Mouse (Mus musculus) left cerebral cortex, postnatal 10 days (tissue): ENCODE measurements around the gene Snd1. TPM values are rescaled to one million over a fixed set of nuclear protein-coding genes. Genes with fewer than 3 reads are reported as not detected.

Experiments used
- DNase-seq, 2 experiments: peaks; one replicate each; pipeline ENCODE4 v3.0.0; 2021 to 2022; ENCODE audit warnings: low spot score in 2 of 2, mixed read lengths in 1 of 2; ENCODE audit errors: extremely low spot score in 1 of 2
- intact Hi-C: fragments of 180-260 bp; cut with DNase I; formaldehyde crosslinking; loops from one replicate; pipeline ENCODE4 v1.15.1; 2025
- total RNA-seq, 2 experiments: library from RNA; stranded (reverse); gene quantifications; 2 replicates each; pipeline ENCODE4 v1.2.3; 2021

Snd1 gene
- total RNA-seq, 2 experiments from 2014 or later: 109 to 116 TPM

DNA sequence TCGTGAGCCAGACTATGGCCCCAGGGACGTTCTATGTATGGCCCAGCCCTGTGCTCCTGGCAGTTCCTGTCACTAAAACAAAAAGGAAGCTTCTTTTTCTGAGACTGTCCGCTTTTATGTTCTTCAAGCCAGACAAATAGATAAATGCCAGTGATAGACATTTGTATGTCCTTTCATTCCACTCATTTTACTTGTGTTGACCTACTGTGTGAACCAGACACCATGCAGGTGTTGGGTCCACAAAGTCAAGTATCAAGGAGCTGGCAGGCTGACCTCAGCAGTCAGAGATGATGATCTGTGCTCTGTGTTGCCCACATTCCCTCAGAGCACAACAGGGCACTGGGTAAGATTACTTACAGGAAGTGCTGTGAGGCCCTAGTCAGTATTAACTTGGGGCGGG, 381.9 kb downstream of the Snd1 start:
- no peak for DNase-seq
- intact Hi-C loops: no loop called here

DNA sequence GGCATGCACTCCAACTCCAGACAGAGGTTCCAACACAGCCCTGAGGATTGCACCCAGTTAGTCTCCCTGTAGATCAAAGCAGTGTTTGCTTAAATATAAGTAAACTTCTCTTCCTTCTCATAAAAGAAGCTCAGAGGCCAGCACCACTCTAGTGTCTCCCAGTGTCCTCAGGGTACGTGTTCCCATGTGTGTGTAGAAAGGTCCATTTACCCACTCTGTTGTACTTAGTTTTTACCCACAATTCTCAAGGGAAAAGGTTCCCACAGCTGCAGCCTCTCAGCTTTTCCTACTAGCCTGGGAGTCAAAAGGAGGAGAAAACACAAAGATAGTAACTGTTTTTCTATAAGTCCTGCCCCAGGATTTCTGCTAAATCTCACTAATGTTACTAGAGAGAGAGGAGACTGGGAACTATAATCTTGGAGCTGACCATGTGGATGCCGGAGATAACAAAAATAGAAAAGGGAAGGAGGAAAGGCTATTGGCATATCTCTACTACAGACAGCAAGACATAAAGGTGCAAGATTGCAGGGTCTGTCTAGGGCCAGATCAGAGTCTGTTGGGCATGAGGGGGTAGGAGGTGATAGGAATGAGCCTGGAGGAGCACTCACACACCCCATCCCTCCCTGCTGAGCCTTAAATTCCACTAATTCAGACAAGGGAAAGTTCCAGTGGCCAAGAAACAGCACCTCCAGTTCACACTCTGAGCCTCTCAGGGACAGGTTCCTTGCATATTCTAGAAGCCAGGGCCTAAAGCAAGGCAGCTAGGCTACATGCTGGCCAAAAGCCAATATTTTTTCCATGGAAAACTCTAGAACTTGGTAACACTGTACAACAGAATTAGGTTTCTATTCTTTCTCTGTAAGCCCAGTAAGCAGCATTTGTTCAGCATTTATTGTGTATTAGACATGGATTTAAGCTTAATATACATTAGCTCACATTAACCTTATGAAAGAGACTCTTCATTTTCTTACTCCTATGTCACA, 382.6 kb downstream of the Snd1 start:
- no peak for DNase-seq

DNA sequence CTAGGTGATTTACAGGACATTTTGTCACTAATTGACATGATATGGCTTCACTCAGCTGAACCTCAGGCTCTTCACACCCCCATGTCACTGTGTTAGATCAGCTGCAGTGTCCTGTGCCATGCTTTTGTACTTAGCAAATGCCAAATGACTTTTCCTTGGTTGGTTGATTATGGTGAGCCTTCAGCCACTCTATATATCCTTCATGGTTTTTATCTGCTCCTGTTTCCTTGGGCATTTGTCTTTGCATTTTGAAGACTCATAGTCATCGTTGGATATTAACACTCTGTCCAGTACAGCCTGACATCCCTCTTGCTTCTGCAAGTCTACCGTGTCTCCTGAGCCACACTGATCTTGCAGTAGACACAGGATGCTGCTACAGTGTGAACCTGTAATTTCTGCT, 384.2 kb downstream of the Snd1 start:
- no peak for DNase-seq
- intact Hi-C loops: no loop called here

More for the DNA sequence above, 382.6 kb downstream of the Snd1 start:
- intact Hi-C loops: no loop called here

DNA sequence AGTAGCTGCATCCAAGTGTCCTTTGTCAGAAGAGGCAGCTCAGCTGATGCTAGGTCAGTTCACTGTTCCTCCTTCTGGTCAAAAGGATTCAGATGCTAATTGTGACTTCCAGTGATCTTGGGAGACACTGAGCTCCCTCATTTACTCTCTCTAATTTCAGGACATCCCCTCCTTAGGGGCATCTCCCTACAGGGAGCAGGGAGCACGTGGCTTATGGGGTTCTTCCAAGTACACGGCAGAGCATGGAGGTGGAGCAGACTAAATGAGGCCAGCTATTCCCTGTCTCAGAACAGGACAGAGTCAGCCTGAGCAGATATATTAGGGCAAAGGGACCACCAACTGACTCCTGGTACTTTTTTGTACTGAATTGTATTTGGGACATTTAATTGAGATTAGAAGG, 385.5 kb downstream of the Snd1 start:
- DNase-seq: no peak
- intact Hi-C loops: no loop called here

DNA sequence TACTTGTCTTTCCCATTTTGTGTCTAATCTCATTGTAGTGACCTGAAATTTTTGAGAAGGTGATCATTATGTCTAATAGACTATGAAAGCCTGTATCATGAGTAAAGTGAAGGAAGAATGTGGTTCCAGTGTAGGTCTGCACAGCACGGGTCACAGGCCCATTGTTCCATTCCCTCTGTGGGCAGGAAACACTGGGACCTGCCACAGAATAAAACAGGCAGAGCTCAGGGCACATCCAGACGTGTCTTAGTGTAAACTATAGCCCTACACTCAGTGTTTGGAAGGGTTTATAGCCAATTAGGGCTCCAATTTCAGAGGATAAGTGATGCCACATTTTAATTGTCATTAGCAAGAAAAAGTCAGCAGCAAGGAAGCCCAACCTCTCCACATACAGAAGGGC, 386.0 kb downstream of the Snd1 start:
- intact Hi-C loops: no loop called here
- no peak for DNase-seq

DNA sequence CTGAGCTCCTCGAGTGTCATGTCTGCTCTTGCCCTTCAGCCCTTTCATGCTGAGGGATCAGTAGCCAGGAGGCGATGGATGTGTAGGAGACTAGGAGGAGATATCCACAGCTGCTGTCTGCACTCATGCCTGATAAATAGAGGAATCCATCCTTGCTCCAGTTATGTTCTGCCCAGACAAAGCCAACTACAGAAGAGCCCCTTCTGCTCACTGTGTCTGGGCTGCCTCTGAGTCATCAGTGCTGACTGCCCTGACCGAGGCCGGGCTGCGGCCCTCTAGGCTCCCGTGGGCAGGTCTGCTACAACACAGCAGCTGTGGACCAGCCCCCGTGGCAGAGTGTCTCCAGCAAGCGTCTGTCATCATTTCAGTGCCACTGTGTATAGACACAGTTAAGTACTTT, 387.4 kb downstream of the Snd1 start:
- intact Hi-C loops: no loop called here
- DNase-seq: no peak

DNA sequence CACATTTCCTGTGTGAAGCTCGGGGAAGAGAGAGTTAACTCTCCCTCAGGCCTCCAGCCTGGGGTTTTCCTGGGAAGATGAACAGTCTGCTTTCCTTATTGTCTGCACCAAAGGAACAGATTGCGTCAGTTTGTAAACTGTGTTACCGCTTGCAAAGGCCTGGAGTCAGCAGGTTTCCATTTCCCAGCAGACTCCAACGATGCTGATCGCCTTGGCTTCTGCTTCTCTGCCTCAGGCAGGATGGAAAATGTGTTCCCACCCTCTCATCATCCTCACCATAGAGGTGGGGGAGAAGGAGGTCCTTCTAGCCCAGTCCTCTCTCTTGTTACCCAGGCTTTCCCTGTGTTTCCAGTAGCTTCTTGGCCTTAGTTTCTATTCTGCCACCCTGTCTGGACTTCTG, 389.7 kb downstream of the Snd1 start:
- intact Hi-C loops: no loop called here
- DNase-seq: peak in 1 of 2 experiments; percentile 47

DNA sequence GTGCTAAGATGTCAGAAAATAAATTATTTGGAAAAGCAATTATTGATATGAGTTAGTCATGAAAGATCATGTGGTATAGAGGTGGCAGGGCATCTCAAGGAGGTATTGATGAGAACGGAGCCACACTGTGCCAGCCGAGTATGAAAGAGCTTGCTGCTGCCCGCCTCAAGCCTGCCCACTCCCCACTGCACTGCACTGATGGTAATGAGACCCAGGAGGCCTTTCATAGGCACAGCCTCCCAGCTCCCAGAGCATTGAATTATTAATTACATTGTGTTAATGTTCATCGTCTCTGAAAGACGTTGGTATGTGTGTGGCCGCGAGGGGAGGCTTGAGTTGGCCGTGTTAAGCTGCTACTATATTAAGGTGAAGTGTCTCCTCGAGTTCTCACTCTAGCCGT, 390.2 kb downstream of the Snd1 start:
- no peak for DNase-seq
- intact Hi-C loops: no loop called here

DNA sequence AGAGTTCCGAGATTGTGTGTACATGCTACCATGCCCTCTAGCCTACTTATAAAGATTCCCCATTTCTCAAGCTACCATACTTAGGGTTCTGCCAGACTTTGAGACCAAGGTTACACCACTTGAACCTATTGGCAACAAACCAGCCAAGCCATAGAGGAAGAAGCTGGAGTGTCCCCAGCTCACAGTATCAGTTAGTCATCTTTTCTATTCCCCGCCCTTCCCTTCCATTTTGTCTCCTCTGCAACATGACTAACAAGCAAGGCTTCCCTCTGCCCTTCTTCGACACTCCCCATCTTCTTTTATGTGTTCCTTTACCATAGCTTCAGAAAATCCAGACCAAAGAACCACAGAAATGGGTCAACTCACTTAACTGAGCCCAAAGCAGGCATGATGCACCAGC, 391.3 kb downstream of the Snd1 start:
- intact Hi-C loops: no loop called here
- no peak for DNase-seq

DNA sequence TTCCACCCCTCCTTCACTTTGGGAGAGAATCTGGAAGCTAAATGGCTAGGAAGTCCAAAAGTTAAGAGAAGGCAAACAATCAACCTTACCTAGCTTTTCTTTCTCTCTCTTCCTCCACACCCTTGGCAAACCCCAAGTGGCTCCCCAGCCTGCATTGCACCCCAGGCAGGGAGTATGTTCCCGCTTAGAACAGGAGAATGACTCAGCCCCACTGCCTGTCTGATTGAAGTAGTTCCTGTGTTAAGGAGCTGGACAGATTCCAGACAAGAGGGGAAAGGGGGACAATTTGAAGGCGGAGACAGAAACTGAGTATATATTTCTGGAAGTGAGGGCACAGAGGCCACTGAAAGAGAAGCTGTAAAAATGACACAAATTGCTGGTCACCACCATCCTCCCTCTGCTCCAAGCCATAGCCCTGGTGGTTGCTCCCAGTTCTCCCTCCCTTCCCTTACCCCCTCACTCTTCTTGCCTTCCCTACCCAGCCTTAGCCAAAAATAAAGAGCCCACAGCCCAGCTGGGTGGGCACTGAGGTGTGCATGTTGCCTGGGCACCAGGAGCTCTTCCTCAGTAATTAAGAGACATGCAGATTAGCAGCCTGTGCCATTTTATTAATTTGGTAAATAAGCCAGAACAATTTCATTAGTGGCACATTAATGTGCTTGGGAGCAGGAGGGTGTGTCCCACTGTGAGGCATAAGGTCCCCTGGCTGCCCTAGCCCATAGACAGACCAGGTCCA, 392.7 kb downstream of the Snd1 start:
- DNase-seq: no peak
- intact Hi-C loops: no loop called here

DNA sequence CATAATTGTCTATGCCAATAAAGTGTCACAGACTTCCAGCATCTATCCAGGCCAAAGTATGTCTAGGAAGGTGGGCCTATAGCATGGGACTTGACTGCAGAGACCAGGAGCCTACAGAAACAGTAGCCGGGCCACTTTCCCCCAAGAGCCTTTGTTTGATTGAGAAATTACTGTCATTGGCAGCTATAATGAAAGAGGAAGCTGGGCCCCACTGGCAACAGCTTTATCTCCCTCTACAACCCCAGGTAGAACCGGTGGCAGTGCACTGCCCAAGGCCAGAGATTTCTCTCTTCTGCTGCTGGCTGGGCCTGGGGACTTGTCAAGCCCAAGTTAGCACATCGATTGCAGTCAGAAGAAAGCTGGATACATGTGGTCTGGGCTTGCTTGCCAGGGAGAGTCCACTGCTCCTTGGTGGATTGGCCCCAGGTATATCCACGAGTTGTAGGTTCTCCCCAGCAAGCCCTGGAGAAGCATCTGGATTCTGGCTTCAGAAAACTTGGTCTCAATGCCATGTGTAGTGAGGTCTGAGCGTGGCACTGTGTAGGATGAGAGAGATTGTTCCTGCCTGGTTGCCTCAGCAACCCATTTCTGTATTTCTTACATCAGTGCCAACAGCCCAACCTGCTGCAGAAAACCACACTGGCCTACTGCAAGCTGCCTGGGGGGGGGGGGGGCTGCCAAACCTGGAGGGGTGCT, 396.9 kb downstream of the Snd1 start:
- peak in 1 of 2 experiments; percentile 42 for DNase-seq

DNA sequence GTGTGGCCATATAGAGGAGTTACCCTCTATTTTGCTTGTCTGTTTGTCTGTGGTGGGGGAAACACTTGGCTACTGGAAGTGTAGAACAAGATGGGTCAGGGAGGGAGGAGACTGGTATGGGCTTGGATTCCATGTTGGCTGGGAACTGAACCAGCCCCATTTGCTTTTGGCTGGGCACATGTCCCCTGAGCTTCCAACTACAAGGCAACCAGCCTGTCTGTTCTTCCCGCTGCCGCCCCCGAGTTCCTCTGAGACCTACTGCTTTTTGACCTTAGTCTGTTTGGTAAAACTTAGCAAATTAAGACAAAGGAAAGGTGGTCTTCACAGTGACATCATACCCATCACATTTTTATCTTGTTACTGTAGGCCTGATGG, 397.5 kb downstream of the Snd1 start:
- DNase-seq: no peak
- intact Hi-C loops: no loop called here

More for the DNA sequence above, 396.9 kb downstream of the Snd1 start:
- intact Hi-C loops: no loop called here

DNA sequence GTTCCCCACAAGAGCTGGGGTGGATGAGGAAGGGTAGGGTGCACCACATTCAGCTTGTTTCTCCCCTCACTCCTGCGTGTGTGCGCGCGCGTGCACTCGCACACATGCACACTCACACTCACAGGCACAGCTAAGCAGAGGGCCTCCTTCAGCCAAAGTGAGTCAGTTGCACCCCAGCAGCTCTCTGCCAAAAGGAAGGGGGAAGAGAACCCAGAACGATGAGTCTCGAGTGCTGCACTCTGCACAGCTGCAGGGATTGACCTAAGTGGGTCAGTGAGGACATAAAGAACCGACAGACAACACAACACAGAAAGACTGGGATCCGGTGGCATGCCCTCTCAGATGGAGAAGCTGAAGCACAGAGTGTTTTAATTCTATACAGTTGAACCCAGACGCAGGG, 399.1 kb downstream of the Snd1 start:
- DNase-seq: no peak
- intact Hi-C loops: no loop called here

DNA sequence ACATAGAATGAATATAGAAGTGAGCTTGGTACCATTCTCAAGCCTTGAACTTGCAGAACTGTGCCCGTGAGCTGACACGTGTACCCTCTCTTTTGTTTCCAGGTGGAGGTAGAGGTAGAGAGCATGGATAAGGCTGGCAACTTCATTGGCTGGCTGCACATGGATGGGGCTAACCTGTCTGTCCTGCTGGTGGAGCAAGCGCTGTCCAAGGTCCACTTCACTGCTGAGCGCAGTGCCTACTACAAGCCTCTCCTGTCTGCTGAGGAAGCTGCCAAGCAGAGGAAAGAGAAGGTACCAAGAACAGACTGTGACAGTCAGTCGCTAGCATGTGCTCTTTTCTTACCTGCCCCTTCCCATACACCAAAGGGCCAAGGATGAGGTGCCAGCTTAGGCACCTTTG, 399.8 kb downstream of the Snd1 start:
- DNase-seq: no peak
- intact Hi-C loops: no loop called here

DNA sequence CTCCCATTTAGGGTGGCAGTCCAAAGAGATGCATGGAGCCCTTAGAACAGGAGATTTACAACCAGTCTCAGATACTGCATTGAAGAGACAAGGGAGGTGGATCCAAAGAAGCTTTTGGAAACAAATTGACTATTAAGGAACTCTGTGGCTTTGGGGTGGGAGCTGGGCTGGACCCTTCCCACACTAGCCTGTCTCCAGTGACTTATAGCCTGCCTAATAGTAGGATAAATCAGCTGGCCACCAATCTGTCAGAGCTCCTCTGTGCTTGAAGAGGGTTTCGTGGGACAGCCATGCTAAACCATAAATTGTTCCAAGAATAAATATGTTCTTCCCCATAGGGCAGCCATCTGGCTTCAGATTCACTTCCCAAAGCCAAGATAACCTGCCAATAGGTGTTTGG, 400.4 kb downstream of the Snd1 start:
- intact Hi-C loops: no loop called here
- no peak for DNase-seq

DNA sequence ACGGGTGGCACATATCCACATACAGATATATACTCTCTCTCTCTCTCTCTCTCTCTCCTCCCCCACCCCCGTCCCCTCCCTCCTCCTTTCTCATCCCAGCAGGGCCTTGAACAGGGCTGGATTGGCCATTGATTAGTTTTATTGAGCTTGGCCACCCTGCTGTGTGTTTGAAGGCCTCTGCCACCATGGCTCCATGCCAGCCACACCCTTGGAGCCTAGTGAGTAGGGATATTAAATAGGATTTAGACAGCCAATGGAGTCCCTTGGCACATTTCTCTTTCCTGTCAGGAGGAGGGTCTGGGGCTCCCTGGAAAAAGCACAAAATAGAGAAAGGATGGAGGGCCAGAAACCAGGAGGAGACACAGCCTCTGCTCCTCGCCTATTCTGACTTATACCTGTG, 401.6 kb downstream of the Snd1 start:
- no peak for DNase-seq
- intact Hi-C loops: no loop called here

DNA sequence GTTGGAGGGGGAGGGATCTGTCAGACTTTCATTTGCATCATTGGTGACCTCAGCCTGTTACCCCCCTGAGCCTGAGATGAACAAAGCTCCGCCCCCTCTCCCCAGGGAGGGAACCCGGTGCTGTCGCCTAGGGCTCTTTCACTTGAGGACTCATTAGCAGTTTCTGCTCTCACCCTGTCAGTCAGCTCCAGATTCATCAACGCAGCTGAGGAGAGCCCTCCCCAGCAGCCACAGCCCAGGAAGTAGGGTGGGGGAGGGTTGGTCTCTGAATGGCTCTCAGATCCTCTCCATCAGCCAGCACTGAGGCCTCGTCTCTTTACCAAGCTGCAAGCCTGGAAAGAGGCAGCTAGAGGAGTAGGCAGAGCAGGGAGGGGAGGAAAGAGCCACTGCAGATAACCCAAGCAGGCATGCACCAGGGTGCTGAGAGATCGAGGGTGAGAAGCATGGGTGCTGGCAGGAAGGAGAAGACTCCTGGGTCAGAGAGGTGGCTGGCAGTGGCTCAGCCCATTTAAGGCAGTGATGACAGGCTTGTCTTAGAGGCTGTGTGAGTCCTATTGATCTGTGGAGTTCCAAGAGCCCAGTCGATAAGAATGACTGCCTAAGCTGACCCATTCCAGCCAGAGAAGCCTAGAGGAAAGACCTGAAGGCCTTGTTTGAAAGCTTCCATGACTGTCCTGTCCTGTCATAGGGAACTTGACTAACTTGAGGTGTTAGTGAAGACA, 403.2 kb downstream of the Snd1 start:
- intact Hi-C loops: no loop called here
- DNase-seq: peak; percentile 36 to 52

DNA sequence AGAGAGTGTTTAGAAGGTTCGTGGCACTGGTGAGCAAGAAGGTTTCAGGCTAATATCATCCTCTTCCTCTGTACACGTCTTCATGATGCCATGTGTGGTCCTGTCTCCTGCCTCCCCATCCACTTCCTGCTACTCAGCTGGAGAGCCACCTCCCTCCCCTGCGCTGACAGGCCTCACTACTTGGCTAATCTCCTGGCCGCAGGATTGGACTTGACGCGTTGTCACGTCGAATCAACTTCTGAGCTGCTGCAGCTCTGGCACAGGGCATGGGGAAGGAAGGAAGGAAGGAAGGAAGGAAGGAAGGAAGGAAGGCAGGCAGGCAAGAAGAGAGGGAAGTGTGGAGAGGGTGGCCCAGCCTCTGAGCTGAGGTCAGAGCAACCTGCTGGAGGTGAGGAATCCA, 404.4 kb downstream of the Snd1 start:
- intact Hi-C loops: no loop called here
- DNase-seq: no peak

DNA sequence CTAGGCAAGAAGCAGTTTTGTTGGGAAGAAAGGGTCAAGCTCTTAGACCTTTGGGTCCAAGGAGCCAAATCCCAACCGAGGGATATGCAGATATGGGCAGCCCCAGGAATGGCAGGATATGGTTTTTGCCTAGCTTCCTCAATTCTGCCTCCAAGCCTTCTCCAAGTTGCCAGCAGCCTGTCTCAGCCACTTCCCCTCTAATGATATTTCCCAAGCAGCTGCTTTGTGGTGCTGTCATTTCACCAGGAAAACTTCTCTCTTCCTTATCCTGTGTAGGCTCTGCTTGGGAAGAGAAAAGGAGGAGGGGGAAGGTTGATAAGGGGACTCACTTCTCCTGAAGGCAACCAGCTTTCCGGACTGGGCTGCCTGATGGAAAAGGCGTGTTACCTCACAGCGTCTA, 406.0 kb downstream of the Snd1 start:
- intact Hi-C loops: no loop called here
- no peak for DNase-seq
